Mouse (Mus musculus): ENCODE results near the gene Arhgap10. TPM values are rescaled to one million over a fixed set of nuclear protein-coding genes. Genes with fewer than 3 reads are reported as not detected.

The Arhgap10 gene
- polyA plus RNA-seq, 1 experiment from 2014 or later: 11.4 TPM

DNA sequence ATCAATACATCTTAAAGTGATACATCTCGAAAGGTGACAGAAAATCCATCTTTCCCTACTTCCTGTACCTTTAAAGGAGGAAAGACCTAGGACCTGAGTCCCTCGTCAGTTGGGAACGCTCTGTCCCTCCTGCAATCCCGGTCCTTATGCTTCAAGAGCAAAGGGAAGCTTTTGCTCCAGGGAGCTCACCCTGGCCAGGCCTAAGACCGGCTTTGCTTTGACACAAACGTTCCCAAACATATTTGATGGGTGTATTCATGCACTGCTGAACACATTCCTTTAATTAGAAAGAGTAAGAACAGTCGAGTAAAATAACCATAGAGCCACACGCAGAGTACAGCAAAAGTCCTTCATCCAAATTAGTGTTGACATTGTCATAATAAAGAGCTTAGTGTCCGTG, 199.2 kb downstream of the Arhgap10 start:
- WGBS: 56% methylated on average over 9 of the region's 9 CpGs
- no peak overlapping the region for H3K4me2 ChIP-seq
- H3K27me3 ChIP-seq: no peaks in the 10 kb centered on the region
- H3K4me3 ChIP-seq (replicated peaks): no peak overlapping the region
- ATAC-seq (ENCODE audit: low FRiP score): no peak
- H3K27ac ChIP-seq: no peak overlapping the region
- no peaks in the 10 kb centered on the region for H3K4me1 ChIP-seq
- H3K9me3 ChIP-seq: no peaks in the 10 kb centered on the region
- H3K9ac ChIP-seq: no peak overlapping the region
- H3K36me3 ChIP-seq (replicated peaks): no peaks in the 10 kb centered on the region

GRCm38 (mm10) chr8:77317771-77318170, 200.0 kb downstream of the Arhgap10 start:
- WGBS: 100% methylated on average over 2 of the region's 2 CpGs

DNA sequence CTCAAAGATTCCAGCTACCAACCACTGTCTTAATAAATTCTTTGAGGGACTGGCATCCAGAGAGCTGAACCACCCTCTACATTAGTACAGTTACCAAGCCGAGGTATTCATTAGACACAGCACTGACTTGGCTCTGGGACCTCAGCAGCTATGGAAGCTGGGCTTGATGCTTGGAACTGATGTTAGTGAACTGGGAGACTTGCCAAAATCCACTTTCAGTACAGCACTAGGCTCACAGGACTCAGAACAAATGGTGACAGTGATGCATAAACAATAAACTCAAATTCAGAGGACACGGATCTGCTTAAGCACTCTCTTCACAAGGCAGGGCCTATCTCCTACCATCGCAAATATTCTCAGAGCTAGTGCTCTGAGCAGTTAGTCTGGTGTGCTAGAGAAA, 204.8 kb downstream of the Arhgap10 start:
- no peak overlapping the region for H3K4me3 ChIP-seq (replicated peaks)
- no peaks in the 10 kb centered on the region for H3K4me1 ChIP-seq
- no peaks in the 10 kb centered on the region for H3K36me3 ChIP-seq (replicated peaks)
- no peaks in the 10 kb centered on the region for H3K9me3 ChIP-seq
- ATAC-seq (ENCODE audit: low FRiP score): no peak
- H3K27me3 ChIP-seq: no peaks in the 10 kb centered on the region
- H3K4me2 ChIP-seq: no peak overlapping the region
- H3K9ac ChIP-seq: no peak overlapping the region
- H3K27ac ChIP-seq: no peak overlapping the region
- WGBS: 89% methylated on average over 3 of the region's 3 CpGs

More at GRCm38 (mm10) chr8:77317771-77318170, 200.0 kb downstream of the Arhgap10 start:
- Histone ChIP-seq H3K4me3 (replicated peaks) (no peak overlapping the region), H3K27me3 (no peaks in the 10 kb centered on the region), H3K9ac (no peak overlapping the region), H3K4me1 (no peaks in the 10 kb centered on the region), H3K9me3 (no peaks in the 10 kb centered on the region), H3K36me3 (replicated peaks) (no peaks in the 10 kb centered on the region), H3K27ac (no peak overlapping the region), H3K4me2 (no peak overlapping the region)
- no peak for ATAC-seq (ENCODE audit: low FRiP score)

GRCm38 (mm10) chr8:77311762-77312161, 206.0 kb downstream of the Arhgap10 start:
- no peak for ATAC-seq (ENCODE audit: low FRiP score)

DNA sequence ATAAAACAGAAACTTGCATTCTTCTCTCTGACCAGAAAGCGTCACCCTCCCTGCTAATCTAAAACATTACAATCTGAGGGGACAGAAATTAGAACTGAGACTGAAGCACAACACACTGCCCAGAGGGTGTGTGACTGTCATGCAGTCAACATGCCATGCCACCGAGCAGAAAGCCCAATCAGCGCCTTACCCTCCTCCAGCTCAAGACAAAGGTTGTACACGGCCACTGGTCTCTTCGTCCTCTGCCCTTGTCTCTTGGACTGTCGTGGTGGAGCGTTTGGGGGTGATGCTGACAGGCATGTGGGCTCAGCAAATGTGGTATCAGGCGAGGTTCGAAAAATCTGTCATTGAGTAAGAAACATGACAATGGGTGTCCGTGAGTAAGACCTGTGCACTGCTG, 207.2 kb downstream of the Arhgap10 start:
- H3K27me3 ChIP-seq: no peaks in the 10 kb centered on the region
- ATAC-seq (ENCODE audit: low FRiP score): no peak
- no peaks in the 10 kb centered on the region for H3K36me3 ChIP-seq (replicated peaks)
- WGBS: 91% methylated on average over 10 of the region's 10 CpGs
- no peak overlapping the region for H3K4me2 ChIP-seq
- no peak overlapping the region for H3K4me3 ChIP-seq (replicated peaks)
- no peak overlapping the region for H3K9ac ChIP-seq
- no peaks in the 10 kb centered on the region for H3K9me3 ChIP-seq
- no peaks in the 10 kb centered on the region for H3K4me1 ChIP-seq
- no peak overlapping the region for H3K27ac ChIP-seq

More at GRCm38 (mm10) chr8:77311762-77312161, 206.0 kb downstream of the Arhgap10 start:
- Histone ChIP-seq H3K4me1 (no peaks in the 10 kb centered on the region), H3K9ac (no peak overlapping the region), H3K27me3 (no peaks in the 10 kb centered on the region), H3K4me2 (no peak overlapping the region), H3K4me3 (replicated peaks) (no peak overlapping the region), H3K9me3 (no peaks in the 10 kb centered on the region), H3K36me3 (replicated peaks) (no peaks in the 10 kb centered on the region), H3K27ac (no peak overlapping the region)
- 89% methylated on average over 6 of the region's 6 CpGs for WGBS

- Histone ChIP-seq H3K4me2 (no peak overlapping the region), H3K4me1 (no peaks in the 10 kb centered on the region), H3K4me3 (replicated peaks) (no peak overlapping the region), H3K9ac (no peak overlapping the region), H3K27ac (no peak overlapping the region), H3K9me3 (no peaks in the 10 kb centered on the region), H3K36me3 (replicated peaks) (no peaks in the 10 kb centered on the region), H3K27me3 (no peaks in the 10 kb centered on the region)
- 86% methylated on average over 8 of the region's 8 CpGs for WGBS
- no peak for ATAC-seq (ENCODE audit: low FRiP score)
Observed at GRCm38 (mm10) chr8:77310026-77310425, 207.7 kb downstream of the Arhgap10 start.

GRCm38 (mm10) chr8:77294599-77294998, 223.2 kb downstream of the Arhgap10 start:
- H3K36me3 ChIP-seq (replicated peaks): no peaks in the 10 kb centered on the region
- no peak overlapping the region for H3K4me2 ChIP-seq
- no peak overlapping the region for H3K27ac ChIP-seq
- H3K9ac ChIP-seq: no peak overlapping the region
- 0 out of 2 replicates have a peak, but pooled peaks cover 5% of the 10 kb centered on the region for H3K4me1 ChIP-seq
- no peak overlapping the region for H3K4me3 ChIP-seq (replicated peaks)
- H3K27me3 ChIP-seq: no peaks in the 10 kb centered on the region
- no peaks in the 10 kb centered on the region for H3K9me3 ChIP-seq
- no peak for ATAC-seq (ENCODE audit: low FRiP score)
- 91% methylated on average over 11 of the region's 11 CpGs for WGBS

DNA sequence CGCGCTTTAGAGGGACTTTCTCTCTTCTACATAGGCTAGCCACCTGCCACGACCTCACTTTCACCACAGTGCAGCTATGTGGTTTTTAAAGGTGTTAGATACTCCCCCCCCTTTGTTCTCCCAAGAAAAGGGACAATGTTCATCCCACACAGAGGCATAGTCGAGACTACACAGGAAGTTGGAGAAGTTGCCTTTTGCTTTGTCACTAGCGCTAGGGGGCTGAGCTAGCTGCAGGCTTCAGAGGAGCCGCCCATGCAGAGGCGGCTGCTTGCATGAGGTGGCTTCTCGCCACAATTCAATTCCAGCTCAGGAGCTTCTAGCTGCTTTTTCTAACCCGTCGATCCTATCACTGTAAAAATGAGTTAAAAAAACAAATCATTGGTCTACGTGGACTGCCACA, 225.1 kb downstream of the Arhgap10 start:
- H3K4me3 ChIP-seq (replicated peaks): no peak overlapping the region
- H3K36me3 ChIP-seq (replicated peaks): no peaks in the 10 kb centered on the region
- 55% methylated on average over 11 of the region's 11 CpGs for WGBS
- no peak overlapping the region for H3K4me2 ChIP-seq
- 0 out of 2 replicates have a peak, but pooled peaks cover 5% of the 10 kb centered on the region for H3K4me1 ChIP-seq
- H3K27me3 ChIP-seq: no peaks in the 10 kb centered on the region
- no peaks in the 10 kb centered on the region for H3K9me3 ChIP-seq
- H3K27ac ChIP-seq: no peak overlapping the region
- no peak overlapping the region for H3K9ac ChIP-seq
- no peak; the same call in 1 of the 2 replicates for ATAC-seq (ENCODE audit: low FRiP score)

- ATAC-seq (ENCODE audit: low FRiP score): no peak
Observed at GRCm38 (mm10) chr8:77292120-77292519, 225.6 kb downstream of the Arhgap10 start.

DNA sequence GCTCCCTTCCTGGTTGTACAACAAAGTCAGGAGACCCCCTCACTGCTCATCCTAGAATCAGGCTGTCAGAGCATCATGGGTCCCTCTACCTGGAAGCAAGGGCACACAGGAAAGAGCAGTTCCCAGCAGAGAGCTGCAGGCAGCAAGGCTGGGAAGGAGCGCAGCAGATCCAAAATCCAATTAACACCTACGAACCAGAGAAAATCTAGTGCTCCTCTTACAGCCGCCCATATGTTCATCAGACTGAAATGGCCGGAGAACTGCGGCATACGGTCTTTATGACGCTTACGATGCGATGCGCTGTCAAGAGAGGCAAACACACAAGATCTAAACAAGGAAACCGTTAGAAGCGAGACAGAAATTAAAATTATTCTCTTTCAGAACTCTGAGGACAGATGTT, 229.3 kb downstream of the Arhgap10 start:
- Histone ChIP-seq H3K9me3 (no peaks in the 10 kb centered on the region), H3K9ac (no peak overlapping the region), H3K4me2 (no peak overlapping the region), H3K4me1 (0 out of 2 replicates have a peak, but pooled peaks cover 5% of the 10 kb centered on the region), H3K27me3 (no peaks in the 10 kb centered on the region), H3K4me3 (replicated peaks) (no peak overlapping the region), H3K36me3 (replicated peaks) (no peaks in the 10 kb centered on the region), H3K27ac (no peak overlapping the region)
- 0 out of 2 replicates have a peak, but pooled peaks have one; percentile 33 for ATAC-seq (ENCODE audit: low FRiP score)
- 95% methylated on average over 12 of the region's 12 CpGs for WGBS

More at GRCm38 (mm10) chr8:77292120-77292519, 225.6 kb downstream of the Arhgap10 start:
- Histone ChIP-seq H3K4me1 (0 out of 2 replicates have a peak, but pooled peaks cover 5% of the 10 kb centered on the region), H3K4me3 (replicated peaks) (no peak overlapping the region), H3K9me3 (no peaks in the 10 kb centered on the region), H3K27ac (no peak overlapping the region), H3K36me3 (replicated peaks) (no peaks in the 10 kb centered on the region), H3K9ac (no peak overlapping the region), H3K4me2 (no peak overlapping the region), H3K27me3 (no peaks in the 10 kb centered on the region)
- 48% methylated on average over 4 of the region's 4 CpGs for WGBS

GRCm38 (mm10) chr8:77288065-77288464, 229.7 kb downstream of the Arhgap10 start:
- Histone ChIP-seq H3K4me2 (no peak overlapping the region), H3K27ac (no peak overlapping the region), H3K36me3 (replicated peaks) (no peaks in the 10 kb centered on the region), H3K27me3 (no peaks in the 10 kb centered on the region), H3K9me3 (no peaks in the 10 kb centered on the region), H3K9ac (no peak overlapping the region), H3K4me3 (replicated peaks) (no peak overlapping the region), H3K4me1 (0 out of 2 replicates have a peak, but pooled peaks cover 5% of the 10 kb centered on the region)
- ATAC-seq (ENCODE audit: low FRiP score): no peak
- WGBS: 86% methylated on average over 3 of the region's 3 CpGs

GRCm38 (mm10) chr8:77284473-77284872, 233.3 kb downstream of the Arhgap10 start:
- no peaks in the 10 kb centered on the region for H3K36me3 ChIP-seq (replicated peaks)
- no peak for ATAC-seq (ENCODE audit: low FRiP score)
- H3K4me2 ChIP-seq: no peak overlapping the region
- no peaks in the 10 kb centered on the region for H3K27me3 ChIP-seq
- H3K9ac ChIP-seq: no peak overlapping the region
- H3K4me3 ChIP-seq (replicated peaks): no peak overlapping the region
- 83% methylated on average over 3 of the region's 3 CpGs for WGBS
- no peak overlapping the region for H3K27ac ChIP-seq
- H3K9me3 ChIP-seq: no peaks in the 10 kb centered on the region
- H3K4me1 ChIP-seq: no peaks in the 10 kb centered on the region

- 89% methylated on average over 7 of the region's 7 CpGs for WGBS
- H3K36me3 ChIP-seq (replicated peaks): no peaks in the 10 kb centered on the region
- no peaks in the 10 kb centered on the region for H3K4me1 ChIP-seq
- H3K4me2 ChIP-seq: no peak overlapping the region
- no peak overlapping the region for H3K27ac ChIP-seq
- no peaks in the 10 kb centered on the region for H3K9me3 ChIP-seq
- no peaks in the 10 kb centered on the region for H3K27me3 ChIP-seq
- no peak overlapping the region for H3K4me3 ChIP-seq (replicated peaks)
- no peak for ATAC-seq (ENCODE audit: low FRiP score)
- H3K9ac ChIP-seq: no peak overlapping the region
Observed at GRCm38 (mm10) chr8:77282605-77283236, 235.0 kb downstream of the Arhgap10 start.

Measured in forebrain, embryonic 12.5 days (tissue).